In genomic region chr5:131510659-131511058, GRCm38 (mm10) we compare ENCODE assay signal across 35 mouse cellular contexts.
"Had no signal": no experiment of that assay in that cellular context is flagged by ENCODE, and none has a peak within 500 bp of the region (broad histone marks: within the 10 kb centered on the region; RNA-seq: fewer than 3 reads in every experiment).

No protein-coding gene starts in this region.

- H3K27ac ChIP-seq: heart, embryonic 13.5 days; heart, embryonic 15.5 days; hindbrain, embryonic 10.5 days; hindbrain, embryonic 12.5 days; hindbrain, embryonic 13.5 days; hindbrain, embryonic 14.5 days; hindbrain, embryonic 15.5 days; hindbrain, postnatal 0 days; intestine, embryonic 15.5 days; kidney, embryonic 15.5 days; kidney, postnatal 0 days; layer of hippocampus, adult 2 months; left cerebral cortex, adult 2 months had no signal

- ATAC-seq: hindbrain, embryonic 16.5 days; hindbrain, postnatal 0 days; inflammation-experienced regulatory T-cells, adult 6 months; intestine, embryonic 15.5 days; intestine, embryonic 16.5 days; intestine, postnatal 0 days had no signal

- H3K27me3 ChIP-seq: heart, embryonic 15.5 days; hindbrain, embryonic 12.5 days; hindbrain, embryonic 13.5 days; hindbrain, embryonic 15.5 days; intestine, embryonic 15.5 days; kidney, embryonic 15.5 days had no signal

- H3K4me3 ChIP-seq: heart, embryonic 12.5 days; heart, embryonic 13.5 days; heart, embryonic 15.5 days; hindbrain, embryonic 10.5 days; hindbrain, embryonic 12.5 days; hindbrain, embryonic 13.5 days; hindbrain, embryonic 15.5 days; intestine, embryonic 15.5 days; kidney, embryonic 15.5 days; layer of hippocampus, adult 2 months; left cerebral cortex, adult 2 months had no signal

- H3K36me3 ChIP-seq: heart, embryonic 15.5 days; hindbrain, embryonic 13.5 days; hindbrain, embryonic 15.5 days; intestine, embryonic 15.5 days had no signal

- H3K9me3 ChIP-seq: heart, embryonic 15.5 days; hindbrain, embryonic 12.5 days; hindbrain, embryonic 13.5 days; hindbrain, embryonic 15.5 days; intestine, embryonic 15.5 days; kidney, embryonic 15.5 days had no signal

- DNase-seq: heart, postnatal 10 days; heart, postnatal 14 days; heart, postnatal 36 days; heart, postnatal 4 days; kidney, adult 11 months; kidney, adult 18-20 months; kidney, adult 2 months; kidney, adult 8-10 months; kidney, adult 9 months; kidney, postnatal 10 days; kidney, postnatal 14 days; kidney, postnatal 25 days; kidney, postnatal 36 days; kidney, postnatal 4 days; layer of hippocampus, adult 9-11 months; layer of hippocampus, postnatal 36 days had no signal

- H3K9ac ChIP-seq: heart, embryonic 12.5 days; heart, embryonic 13.5 days; heart, embryonic 15.5 days; hindbrain, embryonic 12.5 days; hindbrain, embryonic 13.5 days; hindbrain, embryonic 14.5 days; hindbrain, embryonic 15.5 days; intestine, embryonic 15.5 days; kidney, embryonic 15.5 days had no signal

- H3K4me2 ChIP-seq: heart, embryonic 11.5 days; heart, embryonic 12.5 days; heart, embryonic 13.5 days; heart, embryonic 15.5 days; hindbrain, embryonic 12.5 days; hindbrain, embryonic 13.5 days; hindbrain, embryonic 14.5 days; hindbrain, embryonic 15.5 days; intestine, embryonic 15.5 days; kidney, embryonic 15.5 days had no signal
